Mouse (Mus musculus) G1E-ER4 (cell line): Measurements from ENCODE around the gene Pdgfd. TPM values are rescaled to one million over a fixed set of nuclear protein-coding genes. Genes with fewer than 3 reads are reported as not detected.

Experiments used
- GATA1 ChIP-seq: IDR thresholded peaks from one replicate; pipeline ENCODE4 v1.8.0; 2012; ENCODE audit warnings: low read length, inconsistent platforms
- polyA plus RNA-seq: library from polyadenylated mRNA; stranded (reverse); fragments of >175 nt; gene quantifications from 2 replicates; pipeline ENCODE4 v1.2.3, GENCODE M21; 2012

The Pdgfd gene
- not detected in 2 replicates for polyA plus RNA-seq

DNA sequence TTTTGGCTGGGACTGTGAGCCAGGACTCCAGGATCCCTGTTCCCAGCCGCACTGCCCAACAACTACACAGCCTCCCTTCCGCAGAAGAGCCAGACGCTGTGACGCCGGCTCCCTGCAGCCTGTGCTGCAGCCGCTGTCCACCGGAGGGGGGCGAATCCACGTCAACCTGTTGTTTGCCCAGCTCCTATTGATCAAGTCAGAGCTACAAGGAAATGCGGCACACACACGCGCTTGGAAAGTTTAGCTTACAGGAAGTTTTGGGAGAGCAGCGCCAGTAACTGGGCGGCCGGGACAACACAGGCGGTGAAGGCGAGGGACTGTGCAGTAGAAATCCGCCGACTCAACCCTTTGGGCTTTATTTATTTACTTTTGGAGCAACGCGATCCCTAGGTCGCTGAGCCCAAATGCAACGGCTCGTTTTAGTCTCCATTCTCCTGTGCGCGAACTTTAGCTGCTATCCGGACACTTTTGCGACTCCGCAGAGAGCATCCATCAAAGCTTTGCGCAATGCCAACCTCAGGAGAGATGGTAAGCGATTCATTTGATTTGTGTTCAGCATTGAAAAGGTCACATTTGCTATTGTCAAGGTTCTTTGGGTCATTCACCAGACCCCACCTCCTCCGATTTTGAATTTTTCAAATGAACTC is at the start of gene Pdgfd:
Gene Pdgfd (plus strand): TSS at position 194 of the 647 bp plus-strand sequence.
- no peak for TF ChIP-seq GATA1

- no peak for TF ChIP-seq GATA1
Measured at GRCm38 (mm10) chr9:6169038-6169431, 651 bp downstream of the Pdgfd start.

DNA sequence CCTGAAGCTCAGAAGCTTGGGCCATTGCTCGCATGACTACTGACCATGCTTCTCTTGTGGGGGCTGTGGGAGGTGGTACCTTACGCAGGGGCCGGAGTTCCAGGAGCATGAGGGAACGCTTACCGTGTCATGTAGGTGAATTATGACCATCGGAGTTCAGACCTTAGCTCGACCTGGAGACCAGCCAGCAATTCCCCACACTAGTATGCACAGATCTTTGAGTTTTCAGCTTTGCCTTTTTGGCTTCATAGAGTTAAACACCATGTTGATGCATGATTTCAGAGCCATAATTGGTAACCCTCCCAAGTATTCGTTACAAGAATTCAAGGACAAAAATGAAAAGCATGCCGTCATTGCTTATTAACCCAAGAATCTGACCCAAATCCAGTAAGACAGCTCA is 2.6 kb downstream of the Pdgfd start:
- TF ChIP-seq GATA1 = no peak

- no peak for TF ChIP-seq GATA1
Measured at GRCm38 (mm10) chr9:6173276-6173675, 4.9 kb downstream of the Pdgfd start.

DNA sequence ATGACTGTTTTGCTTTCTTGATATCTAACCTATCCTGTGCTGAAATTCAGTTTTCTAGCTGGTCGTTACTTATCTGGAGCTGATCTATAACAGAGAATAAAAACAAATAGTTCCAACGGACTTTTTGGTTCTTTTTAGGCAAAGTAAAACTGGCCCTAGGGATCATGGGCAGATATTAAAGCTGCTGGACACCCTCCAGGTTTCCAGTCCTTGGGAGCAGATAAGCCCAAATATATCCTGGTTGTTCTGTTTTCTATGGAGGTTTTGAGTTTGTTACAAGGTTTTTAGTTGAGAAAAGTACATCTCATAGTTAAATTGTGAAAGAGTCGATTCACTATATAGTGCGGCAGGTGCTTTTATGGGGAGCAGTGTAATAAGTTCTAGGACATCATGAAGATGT is 7.3 kb downstream of the Pdgfd start:
- no peak for TF ChIP-seq GATA1

DNA sequence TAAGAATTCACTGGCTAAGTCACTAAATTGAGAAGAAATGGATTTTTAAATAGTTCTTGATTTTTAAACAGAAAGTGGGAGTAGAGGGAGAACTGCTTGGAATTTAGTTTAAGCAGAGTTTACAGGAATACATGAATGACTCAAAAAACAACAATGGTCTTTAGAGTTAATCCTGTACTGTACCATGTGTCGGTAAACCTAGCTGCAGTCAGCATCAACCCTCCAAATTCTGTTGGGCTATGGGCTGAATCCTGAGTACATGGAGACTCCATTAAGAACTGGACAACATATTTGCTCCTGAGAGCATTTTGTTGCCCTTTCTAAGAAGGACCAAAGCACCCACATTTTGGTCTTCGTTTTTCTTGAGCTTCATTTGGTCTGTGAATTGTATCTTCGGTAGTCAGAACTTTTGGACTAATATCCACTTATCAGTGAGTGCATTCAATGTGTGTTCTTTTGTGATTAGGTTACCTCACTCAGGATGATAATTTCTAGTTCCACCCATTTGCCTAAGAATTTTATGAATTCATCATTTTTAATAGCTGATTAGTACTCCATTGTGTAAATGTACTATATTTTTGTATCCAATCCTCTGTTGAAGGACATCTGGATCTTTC is 14.0 kb downstream of the Pdgfd start:
- no peak for TF ChIP-seq GATA1

DNA sequence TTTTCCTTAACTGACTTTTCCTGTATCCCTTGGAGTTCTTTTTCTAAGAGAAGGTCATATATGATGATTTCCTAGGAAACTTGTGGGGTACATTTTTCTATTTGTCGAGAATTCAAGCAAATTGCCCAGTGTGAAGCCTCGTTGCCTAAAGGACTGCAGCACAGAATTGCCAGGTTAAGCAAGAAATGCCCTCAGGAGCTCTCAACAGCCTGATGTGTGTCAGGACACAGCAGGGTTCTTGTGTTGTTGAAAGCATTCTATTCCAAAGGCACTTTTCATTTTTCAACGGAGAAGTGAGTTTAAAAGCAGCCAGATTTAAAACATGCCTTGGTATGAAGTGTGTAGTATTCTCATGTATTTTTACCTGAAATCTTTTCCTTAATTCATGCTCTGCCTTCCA is 19.6 kb downstream of the Pdgfd start:
- TF ChIP-seq GATA1 = no peak

DNA sequence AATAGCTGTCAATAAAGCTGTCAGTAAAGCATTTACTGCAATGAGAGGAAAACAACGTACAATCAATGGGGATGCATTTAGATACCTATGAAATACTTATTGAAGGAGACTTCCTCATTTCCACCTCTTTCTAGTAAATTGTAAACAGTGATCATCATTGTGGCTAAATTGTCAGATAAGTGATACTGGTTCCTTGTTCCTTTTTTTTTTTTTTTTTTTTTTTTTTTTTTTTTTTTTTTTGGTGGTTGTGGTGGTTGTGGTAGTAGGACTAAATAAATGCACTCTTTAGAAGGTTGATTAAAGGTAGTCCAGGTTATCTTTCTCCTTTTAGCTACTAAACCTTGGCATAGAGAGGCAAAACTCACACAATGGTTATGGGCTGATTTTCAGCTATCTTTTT is 25.0 kb downstream of the Pdgfd start:
- TF ChIP-seq GATA1 = no peak

DNA sequence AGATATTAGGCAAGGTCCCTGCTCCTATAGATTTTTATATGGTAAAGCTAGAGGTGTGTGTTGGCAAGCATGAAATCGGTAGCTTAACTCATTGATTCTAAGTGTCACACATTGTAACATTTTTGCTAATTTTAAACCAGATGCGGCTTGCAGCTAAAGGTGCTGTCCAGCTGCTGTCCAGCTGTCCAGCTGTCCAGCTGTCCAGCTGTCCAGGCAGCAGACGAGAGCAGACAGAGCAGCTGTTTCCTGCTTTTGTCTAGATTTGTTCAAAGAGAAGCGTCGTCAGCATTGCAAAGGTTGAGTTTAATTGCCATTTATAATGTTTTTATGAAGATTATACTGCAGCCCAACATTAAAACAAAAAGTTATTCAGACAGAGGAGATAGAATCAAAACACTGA is 44.5 kb downstream of the Pdgfd start:
- TF ChIP-seq GATA1 = no peak

DNA sequence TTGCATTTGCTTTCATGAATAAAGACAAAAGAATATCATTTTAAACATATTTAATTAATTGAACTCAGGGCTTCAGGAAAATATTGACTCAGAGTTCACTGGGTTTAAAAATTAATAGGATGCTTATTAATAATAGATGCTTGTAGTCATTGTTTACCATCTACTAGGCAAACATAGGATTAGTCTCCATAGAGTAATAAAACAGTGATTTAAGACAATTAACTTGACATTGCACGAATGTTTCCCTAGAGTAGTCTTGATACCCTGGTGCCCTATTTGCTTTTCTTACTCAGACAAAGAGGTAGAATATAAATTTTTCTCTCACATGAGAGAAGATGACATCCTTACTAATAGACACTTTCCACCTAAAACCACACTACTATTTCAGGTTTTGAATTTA is 49.1 kb downstream of the Pdgfd start:
- no peak for TF ChIP-seq GATA1

DNA sequence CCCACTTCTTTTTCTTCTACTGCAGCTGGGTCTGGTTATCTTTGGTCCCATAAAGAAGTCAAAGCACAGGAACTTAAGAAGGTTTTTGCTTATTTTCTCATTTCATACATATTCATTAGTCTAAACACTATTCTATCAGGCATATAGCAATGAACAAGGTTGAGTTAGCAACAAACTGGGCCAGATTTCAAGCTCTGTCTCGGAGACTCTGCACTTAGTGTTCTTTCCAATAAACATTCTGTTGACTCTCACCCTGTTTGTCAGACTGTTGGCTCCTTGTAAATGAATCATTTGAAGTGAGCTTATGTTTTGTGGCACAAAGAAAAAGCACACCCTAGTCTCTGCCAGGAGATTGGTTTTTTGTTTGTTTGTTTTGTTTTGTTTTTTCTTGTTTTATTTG is 81.9 kb downstream of the Pdgfd start:
- no peak for TF ChIP-seq GATA1

GRCm38 (mm10) chr9:6251990-6252389 is 83.6 kb downstream of the Pdgfd start:
- no peak for TF ChIP-seq GATA1

- TF ChIP-seq GATA1 = no peak
Measured at GRCm38 (mm10) chr9:6257072-6257471, 88.7 kb downstream of the Pdgfd start.

GRCm38 (mm10) chr9:6264820-6265219 is 96.4 kb downstream of the Pdgfd start:
- no peak for TF ChIP-seq GATA1

- TF ChIP-seq GATA1 = no peak
Measured at GRCm38 (mm10) chr9:6269796-6270280, 101.5 kb downstream of the Pdgfd start, which contains the start of gene Ddi1. TSS of gene Ddi1 (minus strand) at chr9:6269846.

DNA sequence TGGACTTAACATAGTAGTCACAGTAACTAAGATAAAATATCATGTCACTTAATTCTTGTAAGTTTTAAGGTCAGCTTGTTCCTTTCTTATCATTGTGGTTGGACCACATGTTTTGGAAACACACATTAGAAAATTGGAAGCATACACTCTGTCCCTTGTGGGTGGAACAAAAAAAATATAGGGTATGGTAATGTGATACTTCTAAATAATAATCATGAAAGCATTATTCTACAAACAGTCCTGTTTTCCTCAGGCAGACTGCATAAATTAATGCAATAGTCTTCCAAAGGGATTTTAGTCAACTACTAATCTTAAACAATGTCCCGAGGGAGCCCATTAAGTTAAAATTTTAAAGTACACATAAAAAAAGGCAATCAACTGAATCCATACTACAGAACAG is 108.0 kb downstream of the Pdgfd start:
- TF ChIP-seq GATA1 = no peak

GRCm38 (mm10) chr9:6277526-6277925 is 109.1 kb downstream of the Pdgfd start:
- no peak for TF ChIP-seq GATA1
